Mouse (Mus musculus): ENCODE data around the gene Zfp354b. TPM values are rescaled to one million over a fixed set of nuclear protein-coding genes. Genes with fewer than 3 reads are reported as not detected.

The Zfp354b gene
- 1.6 and 1.8 TPM in 2 replicates for polyA plus RNA-seq (2015; fragmentation: Nextera tagmentation; extraction: Ambion mirVana)

DNA sequence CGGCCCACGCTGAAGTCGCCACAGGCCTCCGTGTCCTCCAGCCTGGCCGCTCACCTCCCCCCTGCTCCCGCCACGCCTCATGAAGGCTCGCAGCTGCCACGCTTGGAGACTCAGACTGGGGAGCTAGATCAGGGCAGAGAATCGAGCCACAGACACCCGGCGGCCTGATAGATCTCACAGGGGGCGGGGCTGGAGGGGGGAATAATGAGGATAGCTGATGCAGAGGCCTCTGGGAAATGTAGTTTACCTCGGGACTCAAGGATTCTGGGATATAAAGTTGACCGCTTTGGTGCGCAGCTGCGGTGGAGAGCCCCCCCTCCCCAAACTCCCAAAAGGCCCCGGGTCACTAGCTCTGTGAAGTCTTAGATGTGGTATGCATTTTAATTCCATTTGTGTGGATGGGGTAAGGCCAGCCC lies at the start of gene Zfp354b:
Gene Zfp354b (minus strand): TSS at position 183 of the 416 bp plus-strand sequence.

DNA sequence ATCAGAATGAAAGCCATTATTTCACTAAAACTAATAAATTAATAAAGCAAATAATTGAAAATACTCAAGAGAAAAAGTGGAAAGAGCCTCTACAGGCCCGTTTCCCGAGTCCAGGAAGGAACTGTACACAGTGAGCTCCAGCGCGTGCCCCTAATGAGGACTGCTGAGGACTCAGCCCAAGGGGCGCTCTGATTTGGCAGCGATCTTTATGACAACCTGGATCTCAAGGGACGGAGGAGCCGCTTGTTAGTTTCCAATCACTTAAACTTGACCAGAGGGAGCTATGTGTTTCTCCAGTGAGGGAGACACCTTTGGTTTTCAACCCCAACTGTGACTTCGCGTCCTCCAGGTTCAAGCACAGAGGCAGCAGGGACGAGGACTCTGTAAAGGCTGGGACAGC lies 34.8 kb upstream of the Zfp354b start, which contains the start of gene Olfr1378:
Gene Olfr1378 (plus strand): TSS at position 301 of the 400 bp plus-strand sequence.

DNA sequence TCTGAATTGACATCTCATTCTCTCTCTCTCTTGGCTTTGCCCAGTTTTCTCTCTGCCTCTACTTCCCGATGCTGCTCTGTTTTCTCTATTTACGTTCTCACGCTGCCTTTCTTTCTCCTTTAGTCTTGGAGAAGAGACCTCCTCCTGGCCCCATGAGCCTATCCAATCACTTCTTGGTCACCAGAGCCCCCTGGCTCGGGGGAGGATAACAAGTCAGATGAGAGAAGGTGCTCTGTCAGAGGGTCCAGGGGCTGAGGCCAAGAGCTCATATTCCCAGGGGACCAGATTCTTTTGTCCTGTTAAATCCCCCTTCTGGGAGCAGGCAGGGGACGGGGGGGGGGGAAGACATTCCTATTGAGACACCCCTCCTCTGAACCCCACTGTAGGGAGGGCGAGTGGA lies 22.2 kb upstream of the Zfp354b start, which contains the start of gene Prop1:
Gene Prop1 (minus strand): TSS at position 101 of the 400 bp plus-strand sequence.

DNA sequence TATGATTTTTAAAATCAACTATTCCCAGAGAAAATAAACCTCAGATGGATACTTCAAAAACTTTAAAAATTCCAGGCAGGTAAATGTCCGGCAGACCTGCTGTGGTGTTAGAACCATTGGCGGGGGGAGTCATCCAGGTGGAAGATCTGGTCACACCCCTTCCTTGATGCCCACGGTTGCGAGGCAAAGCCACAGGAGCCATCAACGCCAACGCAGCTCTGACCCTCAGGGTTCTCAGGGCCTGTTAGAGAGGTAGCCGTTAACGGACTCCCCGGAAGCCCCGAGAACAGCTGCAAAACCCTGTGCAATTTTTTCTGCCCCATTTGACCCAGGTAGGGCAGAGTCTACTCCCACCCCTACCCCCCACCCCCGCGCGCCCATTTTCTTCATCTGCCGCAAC lies 12.1 kb upstream of the Zfp354b start, which contains the start of gene 4933414I15Rik:
Gene 4933414I15Rik (minus strand): TSS at position 260 of the 400 bp plus-strand sequence.

DNA sequence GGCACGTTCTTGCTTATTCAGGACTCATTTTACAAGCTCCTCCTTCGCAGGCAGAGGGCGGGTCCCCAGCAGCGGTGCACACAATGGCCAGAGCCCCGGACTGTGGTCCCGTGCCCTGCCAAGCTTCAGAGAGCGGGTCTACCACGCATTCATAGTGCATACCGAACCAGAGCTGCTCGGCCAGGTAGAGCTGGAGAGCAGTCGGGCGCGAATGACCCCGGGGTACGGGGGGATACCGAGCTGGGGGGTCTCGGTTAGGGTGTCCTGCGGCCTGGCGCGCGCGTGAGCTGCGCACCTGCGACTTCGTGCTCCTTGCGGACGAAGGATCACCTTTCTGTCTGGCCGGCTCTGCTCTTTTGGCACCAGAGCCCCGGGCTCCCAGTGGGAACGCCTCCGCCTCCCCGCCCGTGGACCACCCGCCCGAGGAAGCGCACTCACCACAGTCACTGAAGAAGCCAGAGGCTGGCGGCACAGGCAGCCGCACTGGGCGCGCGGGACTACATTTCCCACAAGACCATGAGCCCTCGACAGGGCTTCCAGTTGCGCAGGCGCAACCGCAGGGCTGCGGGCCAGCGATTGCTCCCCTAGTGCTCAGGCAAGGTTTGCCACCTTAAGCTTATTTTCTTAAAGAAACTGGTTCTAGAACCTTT lies 15.6 kb downstream of the Zfp354b start, which contains the start of gene Zfp2:
Gene Zfp2 (minus strand): TSS at position 495 of the 650 bp plus-strand sequence.

DNA sequence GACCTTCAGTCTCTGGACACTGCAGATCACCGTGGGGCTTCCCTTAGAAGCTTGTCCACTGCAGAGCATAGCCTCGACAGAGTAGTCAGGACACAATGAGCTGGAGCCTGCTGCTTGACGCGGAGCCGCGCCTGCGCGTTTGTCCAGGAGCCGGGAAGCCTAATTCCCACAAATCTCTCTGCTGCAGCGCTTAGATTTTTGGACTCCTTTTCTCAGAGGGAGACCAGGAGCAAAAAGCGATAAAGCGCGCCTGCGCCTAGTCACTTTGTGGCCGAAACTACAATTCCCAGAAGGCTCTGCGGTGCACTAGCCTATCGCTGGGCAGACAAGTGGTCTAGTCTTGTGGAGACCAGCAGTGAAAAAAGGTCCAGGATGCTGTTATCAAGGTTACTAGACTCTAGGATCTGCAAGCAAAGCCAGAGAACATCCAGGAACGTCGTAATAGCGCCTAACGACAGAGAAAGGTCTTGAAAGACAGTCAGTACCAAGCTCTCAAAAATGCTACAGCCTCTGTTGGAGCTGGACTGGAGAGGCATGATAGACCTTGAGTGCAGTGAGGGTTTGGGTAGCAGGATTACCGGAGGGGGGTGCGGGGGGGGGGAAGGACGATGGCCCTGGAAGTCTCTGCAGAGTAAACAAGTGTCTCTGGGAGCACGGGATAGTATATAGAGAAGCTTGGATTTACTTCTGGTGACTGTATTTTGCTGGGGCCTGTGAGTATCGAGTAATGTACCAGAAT lies 43.9 kb downstream of the Zfp354b start, which contains the start of gene Zfp454:
Gene Zfp454 (minus strand): TSS at position 262 of the 739 bp plus-strand sequence.

Other genes with a start within 250 kb of the Zfp354b start
- gene Zfp354c, start 103.9 kb downstream of the Zfp354b start, polyA plus RNA-seq (2015; fragmentation: Nextera tagmentation; extraction: Ambion mirVana), result 8.3 and 10.0 TPM in 2 replicates
- 1.1 and 1.3 TPM in 2 replicates for gene Zfp879, start 90.1 kb downstream of the Zfp354b start, polyA plus RNA-seq (2015; fragmentation: Nextera tagmentation; extraction: Ambion mirVana)
- gene Grm6, start 80.9 kb downstream of the Zfp354b start, polyA plus RNA-seq (2015; fragmentation: Nextera tagmentation; extraction: Ambion mirVana), result 0.14 TPM in 1 of 2 replicates, not detected in the other
- 3.3 and 4.3 TPM in 2 replicates for gene Zfp454, start 44.0 kb downstream of the Zfp354b start, polyA plus RNA-seq (2015; fragmentation: Nextera tagmentation; extraction: Ambion mirVana)
- 10.2 and 10.8 TPM in 2 replicates for gene Zfp2, start 15.5 kb downstream of the Zfp354b start, polyA plus RNA-seq (2015; fragmentation: Nextera tagmentation; extraction: Ambion mirVana)
- gene 4933414I15Rik, start 12.1 kb upstream of the Zfp354b start, polyA plus RNA-seq (2015; fragmentation: Nextera tagmentation; extraction: Ambion mirVana), result not detected in 2 replicates
- 0.23 TPM in 1 of 2 replicates, not detected in the other for gene Prop1, start 22.1 kb upstream of the Zfp354b start, polyA plus RNA-seq (2015; fragmentation: Nextera tagmentation; extraction: Ambion mirVana)
- gene Olfr1378, start 34.9 kb upstream of the Zfp354b start, polyA plus RNA-seq (2015; fragmentation: Nextera tagmentation; extraction: Ambion mirVana), result not detected in 2 replicates
- not detected in 2 replicates for gene Olfr1377, start 50.3 kb upstream of the Zfp354b start, polyA plus RNA-seq (2015; fragmentation: Nextera tagmentation; extraction: Ambion mirVana)
- not detected in 2 replicates for gene Olfr51, start 72.0 kb upstream of the Zfp354b start, polyA plus RNA-seq (2015; fragmentation: Nextera tagmentation; extraction: Ambion mirVana)
- gene Olfr54, start 82.6 kb upstream of the Zfp354b start, polyA plus RNA-seq (2015; fragmentation: Nextera tagmentation; extraction: Ambion mirVana), result 0.35 and 0.63 TPM in 2 replicates
- gene Olfr1375, start 116.5 kb upstream of the Zfp354b start, polyA plus RNA-seq (2015; fragmentation: Nextera tagmentation; extraction: Ambion mirVana), result not detected in 2 replicates
- gene Zfp354a, start 127.6 kb upstream of the Zfp354b start, polyA plus RNA-seq (2015; fragmentation: Nextera tagmentation; extraction: Ambion mirVana), result 5.8 and 6.9 TPM in 2 replicates